Mouse (Mus musculus) effector memory CD4-positive, alpha-beta T cell, adult 7 months (primary cell): ENCODE measurements around the gene Ddrgk1. TPM values are rescaled to one million over a fixed set of nuclear protein-coding genes. Genes with fewer than 3 reads are reported as not detected.

Experiments used
- polyA plus RNA-seq: library from polyadenylated mRNA; unstranded; fragments of 100-300 nt; shearing (Covaris generic); gene quantifications from one replicate; pipeline ENCODE4 v1.2.1, GENCODE M21; 2017

Ddrgk1 gene
- 136 TPM for polyA plus RNA-seq

GRCm38 (mm10) chr2:130664102-130664701 is at the start of gene Ddrgk1:
Gene Ddrgk1 (minus strand): TSS chr2:130664659.

GRCm38 (mm10) chr2:130697153-130697810 is 32.8 kb upstream of the Ddrgk1 start, which contains the start of gene Slc4a11:
Gene Slc4a11 (minus strand): TSS chr2:130697519.

GRCm38 (mm10) chr2:130667559-130667958 is 3.1 kb upstream of the Ddrgk1 start, which contains the start of gene Itpa:
Gene Itpa (plus strand): TSS chr2:130667610.

GRCm38 (mm10) chr2:130642684-130643369 is 21.6 kb downstream of the Ddrgk1 start, which contains the start of gene Lzts3:
Gene Lzts3 (minus strand): TSS chr2:130642803.

GRCm38 (mm10) chr2:130629839-130630203 is 34.6 kb downstream of the Ddrgk1 start, which contains the start of the genes Fastkd5 and Ubox5:
Gene Fastkd5 (minus strand): TSS chr2:130630027.
Gene Ubox5 (minus strand): TSS chr2:130630038.

Other genes with a start within 250 kb of the Ddrgk1 start
- 266 TPM for gene Vps16, start 240.3 kb downstream of the Ddrgk1 start, polyA plus RNA-seq
- 13.9 TPM for gene Pced1a, start 240.0 kb downstream of the Ddrgk1 start, polyA plus RNA-seq
- gene Ptpra, start 214.4 kb downstream of the Ddrgk1 start, polyA plus RNA-seq, result 142 TPM
- 46.4 TPM for gene Mrps26, start 100.9 kb downstream of the Ddrgk1 start, polyA plus RNA-seq
- gene Oxt, start 88.5 kb downstream of the Ddrgk1 start, polyA plus RNA-seq, result 1.3 TPM
- gene Avp, start 82.1 kb downstream of the Ddrgk1 start, polyA plus RNA-seq, result not detected
- 7.9 TPM for gene Fastkd5, start 34.6 kb downstream of the Ddrgk1 start, polyA plus RNA-seq
- gene Ubox5, start 34.6 kb downstream of the Ddrgk1 start, polyA plus RNA-seq, result 3.4 TPM
- gene Lzts3, start 21.9 kb downstream of the Ddrgk1 start, polyA plus RNA-seq, result 2.0 TPM
- gene Itpa, start 3.0 kb upstream of the Ddrgk1 start, polyA plus RNA-seq, result 18.0 TPM
- 0.76 TPM for gene Slc4a11, start 32.9 kb upstream of the Ddrgk1 start, polyA plus RNA-seq
- 15.9 TPM for gene 4930402H24Rik, start 241.7 kb upstream of the Ddrgk1 start, polyA plus RNA-seq
- 11.7 TPM for gene Atrn, start 241.8 kb upstream of the Ddrgk1 start, polyA plus RNA-seq